12 mouse cellular contexts compared by ENCODE assay signal in the genomic region with DNA sequence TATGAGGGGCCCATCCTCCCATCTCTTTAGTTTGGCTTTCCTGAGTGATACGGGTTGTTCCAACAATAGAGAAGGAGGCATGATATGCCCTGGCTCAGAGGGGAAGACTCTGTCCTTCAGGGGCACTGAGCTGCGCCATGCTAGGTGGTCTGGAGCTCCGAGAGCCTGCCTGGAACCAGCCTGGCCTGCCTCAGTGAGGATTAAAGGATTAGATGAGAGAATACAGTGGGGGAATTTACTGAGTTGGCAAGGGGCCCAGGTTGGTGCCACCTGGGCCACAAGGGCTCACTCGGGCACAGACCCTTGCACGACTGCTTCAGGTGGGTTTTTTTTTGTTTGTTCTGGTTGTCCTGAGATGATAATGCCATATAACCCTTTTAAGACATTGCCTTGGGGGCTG. TPM values are rescaled to one million over a fixed set of nuclear protein-coding genes. Genes with fewer than 3 reads are reported as not detected.
DNase-seq lines count a peak whose midpoint lies in the region; ATAC-seq and TF ChIP-seq lines count a peak whose summit lies in the region.
"Had no signal": no experiment of that assay in that cellular context is flagged by ENCODE, and none has a peak within 500 bp of the region (broad histone marks: within the 10 kb centered on the region; RNA-seq: fewer than 3 reads in every experiment).

No protein-coding gene starts in this region.

- TF ChIP-seq CTCF in cerebellum, adult 2 months (IDR thresholded peaks at IDR 0.05; ENCODE audit: borderline replicate concordance, insufficient read depth, low read depth, low read length): no peak
- no peak for TF ChIP-seq CTCF in kidney, adult 2 months (conservative IDR thresholded peaks at IDR 0.05; ENCODE audit: insufficient read depth, insufficient read length, low read depth, low read length)
- no peak for TF ChIP-seq CTCF in E14TG2a.4 (conservative IDR thresholded peaks at IDR 0.05; ENCODE audit: low read length)

- no peak overlapping the region for H3K4me3 ChIP-seq in cerebellum, adult 2 months (replicated peaks; ENCODE audit: insufficient read depth, low read depth, low read length)
- no peak overlapping the region for H3K4me3 ChIP-seq in kidney, adult 2 months (ENCODE audit: insufficient read depth, low read depth, low read length)
- 0 out of 2 replicates have a peak overlapping the region, but pooled peaks have one; percentile 17 for H3K4me3 ChIP-seq in E14TG2a.4 (replicated peaks; ENCODE audit: low read length)
- H3K4me3 ChIP-seq in limb, embryonic 15.5 days: no peak overlapping the region
- H3K4me3 ChIP-seq: limb, embryonic 12.5 days had no signal

- peak overlapping the region; percentile 50 for H3K27ac ChIP-seq in cerebellum, adult 2 months (ENCODE audit: insufficient read depth, low read length)
- 0 out of 2 replicates have a peak overlapping the region, but pooled peaks have one; percentile 36 for H3K27ac ChIP-seq in kidney, adult 2 months (ENCODE audit: insufficient read depth, low read depth, low read length)
- 0 out of 2 replicates have a peak overlapping the region, but pooled peaks have one; percentile 7 for H3K27ac ChIP-seq in limb, embryonic 15.5 days

- no peak overlapping the region for H3K4me2 ChIP-seq in limb, embryonic 15.5 days
- H3K4me2 ChIP-seq: limb, embryonic 12.5 days had no signal

- no peaks in the 10 kb centered on the region; the same call in 1 of the 2 replicates for H3K36me3 ChIP-seq in kidney, adult 2 months (ENCODE audit: control insufficient read depth, insufficient read depth, low read length)
- H3K36me3 ChIP-seq in E14TG2a.4 (ENCODE audit: insufficient read depth, low read length): peaks cover 99% of the 10 kb centered on the region
- H3K36me3 ChIP-seq in limb, embryonic 15.5 days: peaks cover 70% of the 10 kb centered on the region

- no peak for DNase-seq in cerebellum, adult 2 months
- no peak for DNase-seq in cerebellum, adult 8-10 months
- no peak for DNase-seq in kidney, adult 2 months
- no peak for DNase-seq in kidney, adult 11 months
- DNase-seq in embryo, embryonic 10.5 days (ENCODE audit: low spot score): no peak
- DNase-seq: heart, adult 18-20 months had no signal

- H3K27me3 ChIP-seq in cerebellum, adult 2 months (ENCODE audit: control insufficient read depth, insufficient read depth, low read length): no peaks in the 10 kb centered on the region
- H3K27me3 ChIP-seq in kidney, adult 2 months (replicated peaks; ENCODE audit: control insufficient read depth, insufficient read depth, low read length): no peaks in the 10 kb centered on the region
- no peaks in the 10 kb centered on the region for H3K27me3 ChIP-seq in E14TG2a.4 (ENCODE audit: insufficient read depth, low read length)
- no peaks in the 10 kb centered on the region for H3K27me3 ChIP-seq in limb, embryonic 15.5 days
- H3K27me3 ChIP-seq: limb, embryonic 12.5 days had no signal

- TF ChIP-seq POLR2A in cerebellum, adult 2 months (IDR thresholded peaks at IDR 0.05; ENCODE audit: borderline replicate concordance, insufficient read depth, low read length): no peak
- no peak for TF ChIP-seq POLR2A in kidney, adult 2 months (IDR thresholded peaks at IDR 0.05; ENCODE audit: low read depth, low read length)

- WGBS in cerebellum, adult 2 months: 38% methylated on average over 5 of the region's 5 CpGs
- 54% methylated on average over 5 of the region's 5 CpGs for WGBS in kidney, adult 2 months
- 51% methylated on average over 5 of the region's 5 CpGs for WGBS in limb, embryonic 15.5 days

- no peaks in the 10 kb centered on the region for H3K9me3 ChIP-seq in E14TG2a.4 (ENCODE audit: low read length)
- no peaks in the 10 kb centered on the region for H3K9me3 ChIP-seq in limb, embryonic 15.5 days
- H3K9me3 ChIP-seq: limb, embryonic 12.5 days had no signal

- no peak for ATAC-seq in limb, embryonic 15.5 days (ENCODE audit: insufficient number of reproducible peaks, low FRiP score, low TSS enrichment, low read depth)
- ATAC-seq in CD4-positive, CD25-positive, alpha-beta regulatory T cell, adult 4 months: no peak

- no peak overlapping the region for H3K9ac ChIP-seq in limb, embryonic 15.5 days

- peaks cover 57% of the 10 kb centered on the region for H3K4me1 ChIP-seq in cerebellum, adult 2 months (ENCODE audit: control insufficient read depth, insufficient read depth, low read length)
- H3K4me1 ChIP-seq in kidney, adult 2 months (ENCODE audit: control insufficient read depth, insufficient read depth, low read length): peaks cover 79% of the 10 kb centered on the region
- peaks cover 100% of the 10 kb centered on the region for H3K4me1 ChIP-seq in E14TG2a.4 (replicated peaks; ENCODE audit: low read depth, low read length)
- peaks cover 77% of the 10 kb centered on the region for H3K4me1 ChIP-seq in limb, embryonic 15.5 days

RNA-seq across cellular contexts. Expression of a gene that starts 17.4 kb away (rescaled TPM):
- 74.9 and 78.5 TPM in 2 replicates for polyA plus RNA-seq in cerebellum, adult 2 months (2012; rRNA removed)
- 106 and 110 TPM in 2 replicates for polyA plus RNA-seq in kidney, adult 2 months (2012; rRNA removed)
- polyA plus RNA-seq in limb, embryonic 15.5 days (2015; fragmentation: Nextera tagmentation; extraction: Ambion mirVana): 128 and 131 TPM in 2 replicates
- 10 to 100 TPM; 46.4 to 49.9 TPM for polyA plus RNA-seq in CD4-positive, CD25-positive, alpha-beta regulatory T cell, adult 4 months (2017; shearing (Covaris generic))

RNA-seq across cellular contexts. Expression of a gene that starts 24.4 kb away (rescaled TPM):
- 117 TPM in 2 replicates for polyA plus RNA-seq in cerebellum, adult 2 months (2012; rRNA removed)
- polyA plus RNA-seq in kidney, adult 2 months (2012; rRNA removed): 2.0 TPM in 2 replicates
- polyA plus RNA-seq in limb, embryonic 15.5 days (2015; fragmentation: Nextera tagmentation; extraction: Ambion mirVana): 4.5 and 5.3 TPM in 2 replicates
- polyA plus RNA-seq in CD4-positive, CD25-positive, alpha-beta regulatory T cell, adult 4 months (2017; shearing (Covaris generic)): 1 to 10 TPM; 1.4 TPM

RNA-seq across cellular contexts. Expression of a gene that starts 33.9 kb away (rescaled TPM):
- polyA plus RNA-seq in cerebellum, adult 2 months (2012; rRNA removed): 234 and 281 TPM in 2 replicates
- polyA plus RNA-seq in kidney, adult 2 months (2012; rRNA removed): 118 and 181 TPM in 2 replicates
- 447 and 586 TPM in 2 replicates for polyA plus RNA-seq in limb, embryonic 15.5 days (2015; fragmentation: Nextera tagmentation; extraction: Ambion mirVana)
- 1,000 to 10,000 TPM in 1 of 2 experiments, 100 to 1,000 TPM in 1; 884 to 1,093 TPM for polyA plus RNA-seq in CD4-positive, CD25-positive, alpha-beta regulatory T cell, adult 4 months (2017; shearing (Covaris generic))

RNA-seq across cellular contexts. Expression of a gene that starts 40.5 kb away (rescaled TPM):
- polyA plus RNA-seq in cerebellum, adult 2 months (2012; rRNA removed): 0.80 and 0.81 TPM in 2 replicates
- not detected in 2 replicates for polyA plus RNA-seq in kidney, adult 2 months (2012; rRNA removed)
- polyA plus RNA-seq in limb, embryonic 15.5 days (2015; fragmentation: Nextera tagmentation; extraction: Ambion mirVana): 0.35 TPM in 1 of 2 replicates, not detected in the other
- not detected for polyA plus RNA-seq in CD4-positive, CD25-positive, alpha-beta regulatory T cell, adult 4 months (2017; shearing (Covaris generic))
- polyA plus RNA-seq: adrenal gland, adult 2 months; embryonic facial prominence, embryonic 11.5 days; limb, embryonic 12.5 days had no signal

RNA-seq across cellular contexts. Expression of a gene that starts 49.8 kb away (rescaled TPM):
- polyA plus RNA-seq in cerebellum, adult 2 months (2012; rRNA removed): 17.2 and 17.7 TPM in 2 replicates
- 7.1 and 8.5 TPM in 2 replicates for polyA plus RNA-seq in kidney, adult 2 months (2012; rRNA removed)
- polyA plus RNA-seq in limb, embryonic 15.5 days (2015; fragmentation: Nextera tagmentation; extraction: Ambion mirVana): 17.3 and 19.1 TPM in 2 replicates
- 10 to 100 TPM; 25.2 to 33.8 TPM for polyA plus RNA-seq in CD4-positive, CD25-positive, alpha-beta regulatory T cell, adult 4 months (2017; shearing (Covaris generic))

Comparison
In these comparisons a context has a peak if more than half of its experiments do, and no peak if none do; other contexts are left out.
1. RNA of a gene that starts 24.4 kb away (polyA plus RNA-seq): 117 TPM in cerebellum, adult 2 months; 4.5 to 5.3 TPM in limb, embryonic 15.5 days, 2.0 TPM in kidney, adult 2 months and 1.4 TPM in CD4-positive, CD25-positive, alpha-beta regulatory T cell, adult 4 months; every median in the first group is over 10 times any median in the second.
2. Peak in every context shown above with its lines, with median percentiles within 50 percentile points of each other: H3K27ac ChIP-seq.